Mouse (Mus musculus) G1E (cell line): Measurements from ENCODE around the gene B4galnt2. TPM values are rescaled to one million over a fixed set of nuclear protein-coding genes. Genes with fewer than 3 reads are reported as not detected.

ENCODE experiments used
- ATAC-seq: 2 replicates; pipeline ENCODE4 v1.8.0; 2016; ENCODE audit warnings: mild to moderate bottlenecking; ENCODE audit not compliant: insufficient number of reproducible peaks, poor library complexity, low FRiP score, severe bottlenecking; ENCODE audit errors: extremely low read depth
- DNase-seq: peaks from one replicate; pipeline ENCODE4 v3.0.0; 2012; ENCODE audit warnings: low spot score
- H3K27me3 ChIP-seq: 2 replicates; pipeline ENCODE4 v1.6.1; 2012; ENCODE audit warnings: mild to moderate bottlenecking, low read length, inconsistent platforms; ENCODE audit not compliant: insufficient read depth
- H3K36me3 ChIP-seq: replicated peaks from 2 replicates; pipeline ENCODE3; 2012; ENCODE audit warnings: mild to moderate bottlenecking, inconsistent platforms
- H3K4me1 ChIP-seq: 2 replicates; pipeline ENCODE4 v1.6.1; 2012; ENCODE audit warnings: low read depth, low read length, inconsistent platforms, mixed read lengths; ENCODE audit not compliant: insufficient read depth
- H3K4me3 ChIP-seq: 2 replicates; pipeline ENCODE4 v1.5.1; 2012; ENCODE audit warnings: low read depth, mild to moderate bottlenecking, inconsistent platforms, low read length, moderate library complexity, mixed read lengths
- H3K9me3 ChIP-seq: replicated peaks from 2 replicates; pipeline ENCODE4 v1.6.1; 2012; ENCODE audit warnings: inconsistent platforms
- CTCF ChIP-seq: IDR thresholded peaks from 2 replicates; pipeline ENCODE4 v1.5.1; 2012; ENCODE audit warnings: low read depth, low read length, inconsistent platforms, mixed read lengths
- GATA1 ChIP-seq: IDR thresholded peaks from 2 replicates; pipeline ENCODE4 v1.6.1; 2012; ENCODE audit warnings: borderline replicate concordance, low read length, inconsistent platforms, mixed read lengths
- GATA2 ChIP-seq: IDR thresholded peaks from 2 replicates; pipeline ENCODE4 v1.6.1; 2012; ENCODE audit warnings: low read depth, low read length, inconsistent platforms, borderline replicate concordance
- POLR2AphosphoS5 ChIP-seq: IDR thresholded peaks from 2 replicates; pipeline ENCODE4 v1.6.1; 2012; ENCODE audit warnings: low read depth, low read length, inconsistent platforms; ENCODE audit not compliant: insufficient replicate concordance
- TAL1 ChIP-seq: conservative IDR thresholded peaks from 2 replicates; pipeline ENCODE4 v1.6.1; 2012; ENCODE audit warnings: low read depth, low read length, inconsistent platforms, mixed read lengths
- polyA plus RNA-seq: library from polyadenylated mRNA; stranded (reverse); fragments of >175 nt; gene quantifications from 2 replicates; pipeline ENCODE4 v1.2.3, GENCODE M21; 2012
- total RNA-seq, 2 experiments: library from RNA; stranded (forward) in 1 of 2; stranded (reverse) in 1 of 2; fragments of 200-1000 nt in 1 of 2; fragments of >200 nt in 1 of 2; fragmentation: Nextera tagmentation in 1 of 2; gene quantifications; 2 replicates each; pipeline ENCODE4 v1.2.3; 2014 to 2017

The B4galnt2 gene
- total and polyA plus RNA-seq, 3 experiments: 0.05 TPM; not detected in 2

DNA sequence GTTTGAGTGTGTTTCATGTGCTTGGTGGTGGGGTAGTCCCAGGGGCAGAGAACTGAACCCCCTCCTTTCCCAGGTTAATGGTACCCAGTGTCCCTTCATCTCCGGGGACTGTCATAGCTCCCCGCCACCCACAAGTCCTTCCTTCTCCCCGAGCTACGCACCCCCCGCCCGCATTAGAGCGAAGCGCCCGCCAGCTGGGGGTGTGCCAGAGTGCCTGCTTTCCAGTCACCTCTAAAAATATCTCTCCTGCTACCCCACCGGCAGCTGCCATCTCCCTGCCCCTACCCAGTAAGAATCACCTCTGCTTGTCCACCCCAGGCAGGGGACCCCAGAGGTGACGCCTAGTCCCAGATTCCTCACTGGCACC lies 89.8 kb downstream of the B4galnt2 start:
- TF ChIP-seq GATA1 (no peak), CTCF (no peak), GATA2 (no peak), POLR2AphosphoS5 (no peak), TAL1 (no peak)
- peaks cover 73% of the 10 kb centered on the region for H3K4me1 ChIP-seq
- no peaks in the 10 kb centered on the region for H3K9me3 ChIP-seq
- DNase-seq (peak; percentile 30), ATAC-seq (no peak)
- no peaks in the 10 kb centered on the region for H3K27me3 ChIP-seq
- peaks cover 21% of the 10 kb centered on the region for H3K36me3 ChIP-seq
- H3K4me3 ChIP-seq: peak overlapping the region; percentile 88

- Histone ChIP-seq H3K27me3 (no peaks in the 10 kb centered on the region), H3K36me3 (peaks cover 15% of the 10 kb centered on the region), H3K9me3 (no peaks in the 10 kb centered on the region), H3K4me3 (peak within 1 kb of the TSS; percentile 88), H3K4me1 (peaks cover 67% of the 10 kb centered on the region)
- ATAC-seq: peak; percentile 76
- DNase-seq: peak; percentile 98
- TF ChIP-seq CTCF (no peak), GATA1 (no peak), GATA2 (no peak), TAL1 (no peak), POLR2AphosphoS5 (no peak)
These were observed 90.4 kb downstream of the B4galnt2 start, which contains the start of gene Phospho1 for GRCm38 (mm10) chr11:95824071-95824876. TSS of gene Phospho1 (plus strand) at chr11:95824499.

DNA sequence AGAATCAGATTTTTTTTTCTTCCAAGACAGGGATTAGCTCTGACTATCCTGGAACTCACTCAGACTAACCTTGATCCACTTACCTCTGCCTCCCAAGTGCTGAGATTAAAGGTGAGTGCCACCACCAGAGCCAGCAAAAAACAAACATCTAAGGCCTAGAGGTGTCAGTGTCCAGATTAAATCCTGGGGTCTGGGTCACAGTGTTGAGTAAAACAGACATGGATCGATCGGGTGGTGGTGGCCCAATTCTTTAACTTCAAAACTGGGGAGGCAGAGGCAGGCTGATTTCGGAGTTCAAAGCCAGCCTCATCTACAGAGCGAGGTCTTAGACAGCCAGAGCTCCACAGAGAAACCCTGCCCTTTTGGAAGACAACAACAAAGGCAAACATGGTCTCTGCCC lies 92.3 kb downstream of the B4galnt2 start:
- Histone ChIP-seq H3K27me3 (no peaks in the 10 kb centered on the region; the same call in 1 of the 2 replicates), H3K9me3 (no peaks in the 10 kb centered on the region), H3K36me3 (no peaks in the 10 kb centered on the region), H3K4me3 (no peak overlapping the region), H3K4me1 (peaks cover 49% of the 10 kb centered on the region)
- TF ChIP-seq GATA1 (no peak), TAL1 (no peak)
- no peak for DNase-seq
- ATAC-seq: no peak

DNA sequence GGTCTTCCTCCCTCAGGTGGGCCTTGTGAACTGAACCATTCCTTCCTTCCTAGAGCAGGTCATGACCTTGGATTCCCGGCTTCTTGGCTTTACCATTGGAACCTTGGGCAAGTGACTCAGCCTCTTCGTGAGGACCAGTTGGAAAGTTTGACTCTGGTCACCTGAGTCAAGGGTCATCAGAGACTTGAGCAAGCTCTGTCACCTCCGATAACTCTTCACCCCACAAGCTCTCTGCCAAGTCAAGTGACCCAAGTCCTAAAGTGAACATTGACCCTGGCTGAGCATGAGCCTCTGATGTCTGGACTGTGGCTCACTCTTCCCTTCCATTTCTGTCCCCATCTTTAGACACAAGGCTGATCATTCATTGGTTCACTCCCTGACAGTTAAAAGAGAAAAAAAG lies 93.2 kb downstream of the B4galnt2 start:
- peaks cover 40% of the 10 kb centered on the region for H3K4me1 ChIP-seq

DNA sequence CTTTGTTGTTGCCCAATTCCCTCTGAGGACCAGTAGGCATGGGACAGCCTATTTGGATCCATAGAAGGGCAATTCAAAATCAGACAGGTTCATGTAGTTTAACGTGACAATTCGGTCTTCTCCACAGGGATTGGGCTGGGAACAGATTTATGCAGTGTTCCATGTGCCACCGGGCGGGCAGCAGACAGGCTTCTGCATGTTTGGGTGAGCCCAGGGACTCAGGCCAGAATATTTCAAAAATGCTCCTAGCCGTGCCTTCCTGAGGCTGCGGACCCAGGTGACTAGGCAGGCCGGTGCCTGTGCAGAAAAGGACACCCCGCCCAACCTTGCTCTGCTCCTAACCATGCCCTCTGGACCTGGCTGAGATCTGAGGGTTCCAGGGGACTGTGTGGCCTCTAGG lies 95.6 kb downstream of the B4galnt2 start:
- DNase-seq (no peak), ATAC-seq (no peak)
- Histone ChIP-seq H3K36me3 (no peaks in the 10 kb centered on the region), H3K27me3 (no peaks in the 10 kb centered on the region; the same call in 1 of the 2 replicates), H3K9me3 (no peaks in the 10 kb centered on the region), H3K4me3 (no peak overlapping the region), H3K4me1 (peaks cover 21% of the 10 kb centered on the region)
- TF ChIP-seq GATA2 (no peak), TAL1 (no peak), CTCF (no peak), POLR2AphosphoS5 (no peak), GATA1 (no peak)

More for the DNA sequence above, 93.2 kb downstream of the B4galnt2 start:
- no peaks in the 10 kb centered on the region; the same call in 1 of the 2 replicates for H3K27me3 ChIP-seq
- TF ChIP-seq TAL1: no peak
- no peak for TF ChIP-seq POLR2AphosphoS5
- TF ChIP-seq GATA2: no peak
- no peak for TF ChIP-seq CTCF
- TF ChIP-seq GATA1: no peak
- no peaks in the 10 kb centered on the region for H3K9me3 ChIP-seq
- ATAC-seq: no peak
- H3K4me3 ChIP-seq: no peak overlapping the region
- no peaks in the 10 kb centered on the region for H3K36me3 ChIP-seq
- no peak for DNase-seq

Other genes starting within 250 kb of the B4galnt2 start
- gene Phb, start 247.9 kb downstream of the B4galnt2 start, total RNA-seq (2014; fragmentation: Nextera tagmentation): 46.6 and 50.0 TPM in 2 replicates
- gene Phb, start 247.9 kb downstream of the B4galnt2 start, total RNA-seq (2017): 111 and 115 TPM in 2 replicates
- 35.9 and 44.0 TPM in 2 replicates for gene Phb, start 247.9 kb downstream of the B4galnt2 start, polyA plus RNA-seq
- gene Zfp652, start 202.2 kb downstream of the B4galnt2 start, total RNA-seq (2014; fragmentation: Nextera tagmentation): 259 and 261 TPM in 2 replicates
- 46.4 and 57.0 TPM in 2 replicates for gene Zfp652, start 202.2 kb downstream of the B4galnt2 start, total RNA-seq (2017)
- 177 and 180 TPM in 2 replicates for gene Zfp652, start 202.2 kb downstream of the B4galnt2 start, polyA plus RNA-seq
- gene B130006D01Rik, start 191.3 kb downstream of the B4galnt2 start, total RNA-seq (2014; fragmentation: Nextera tagmentation): 28.1 and 30.8 TPM in 2 replicates
- 8.5 and 9.0 TPM in 2 replicates for gene B130006D01Rik, start 191.3 kb downstream of the B4galnt2 start, total RNA-seq (2017)
- 0.02 TPM in 1 of 2 replicates, not detected in the other for gene B130006D01Rik, start 191.3 kb downstream of the B4galnt2 start, polyA plus RNA-seq
- gene Phospho1, start 90.4 kb downstream of the B4galnt2 start, total RNA-seq (2014; fragmentation: Nextera tagmentation): 34.5 and 43.0 TPM in 2 replicates
- gene Phospho1, start 90.4 kb downstream of the B4galnt2 start, total RNA-seq (2017): 7.0 and 7.4 TPM in 2 replicates
- 236 and 275 TPM in 2 replicates for gene Phospho1, start 90.4 kb downstream of the B4galnt2 start, polyA plus RNA-seq
- gene Gngt2, start 77.7 kb downstream of the B4galnt2 start, total RNA-seq (2014; fragmentation: Nextera tagmentation): 40.9 and 50.3 TPM in 2 replicates
- gene Gngt2, start 77.7 kb downstream of the B4galnt2 start, total RNA-seq (2017): 31.0 and 33.6 TPM in 2 replicates
- gene Gngt2, start 77.7 kb downstream of the B4galnt2 start, polyA plus RNA-seq: 11.8 and 15.0 TPM in 2 replicates
- gene Abi3, start 72.4 kb downstream of the B4galnt2 start, total RNA-seq (2014; fragmentation: Nextera tagmentation): 22.7 and 29.2 TPM in 2 replicates
- gene Abi3, start 72.4 kb downstream of the B4galnt2 start, total RNA-seq (2017): 12.7 and 14.1 TPM in 2 replicates
- gene Abi3, start 72.4 kb downstream of the B4galnt2 start, polyA plus RNA-seq: 56.9 and 79.3 TPM in 2 replicates
- 113 and 120 TPM in 2 replicates for gene Igf2bp1, start 91.0 kb upstream of the B4galnt2 start, total RNA-seq (2014; fragmentation: Nextera tagmentation)
- gene Igf2bp1, start 91.0 kb upstream of the B4galnt2 start, total RNA-seq (2017): 38.3 and 49.1 TPM in 2 replicates
- 51.3 and 52.6 TPM in 2 replicates for gene Igf2bp1, start 91.0 kb upstream of the B4galnt2 start, polyA plus RNA-seq
- gene Gip, start 109.7 kb upstream of the B4galnt2 start, total RNA-seq (2014; fragmentation: Nextera tagmentation): not detected in 2 replicates
- gene Gip, start 109.7 kb upstream of the B4galnt2 start, total RNA-seq (2017): 0.76 TPM in 1 of 2 replicates, not detected in the other
- not detected in 2 replicates for gene Gip, start 109.7 kb upstream of the B4galnt2 start, polyA plus RNA-seq
- gene Snf8, start 120.0 kb upstream of the B4galnt2 start, total RNA-seq (2014; fragmentation: Nextera tagmentation): 38.7 and 48.4 TPM in 2 replicates
- gene Snf8, start 120.0 kb upstream of the B4galnt2 start, total RNA-seq (2017): 58.4 and 62.3 TPM in 2 replicates
- gene Snf8, start 120.0 kb upstream of the B4galnt2 start, polyA plus RNA-seq: 154 and 196 TPM in 2 replicates
- gene Ube2z, start 150.5 kb upstream of the B4galnt2 start, total RNA-seq (2014; fragmentation: Nextera tagmentation): 35.6 and 38.5 TPM in 2 replicates
- 34.6 and 35.8 TPM in 2 replicates for gene Ube2z, start 150.5 kb upstream of the B4galnt2 start, total RNA-seq (2017)
- gene Ube2z, start 150.5 kb upstream of the B4galnt2 start, polyA plus RNA-seq: 25.8 and 31.9 TPM in 2 replicates
- 304 and 320 TPM in 2 replicates for gene Atp5g1, start 160.8 kb upstream of the B4galnt2 start, total RNA-seq (2014; fragmentation: Nextera tagmentation)
- gene Atp5g1, start 160.8 kb upstream of the B4galnt2 start, total RNA-seq (2017): 108 and 129 TPM in 2 replicates
- 196 and 385 TPM in 2 replicates for gene Atp5g1, start 160.8 kb upstream of the B4galnt2 start, polyA plus RNA-seq
- gene Calcoco2, start 197.1 kb upstream of the B4galnt2 start, total RNA-seq (2014; fragmentation: Nextera tagmentation): not detected in 2 replicates
- not detected in 2 replicates for gene Calcoco2, start 197.1 kb upstream of the B4galnt2 start, total RNA-seq (2017)
- gene Calcoco2, start 197.1 kb upstream of the B4galnt2 start, polyA plus RNA-seq: not detected in 2 replicates
- not detected in 2 replicates for gene Ttll6, start 218.9 kb upstream of the B4galnt2 start, total RNA-seq (2014; fragmentation: Nextera tagmentation)
- gene Ttll6, start 218.9 kb upstream of the B4galnt2 start, total RNA-seq (2017): not detected in 2 replicates
- not detected in 2 replicates for gene Ttll6, start 218.9 kb upstream of the B4galnt2 start, polyA plus RNA-seq